Comparison of ENCODE assay signal across 17 mouse cellular contexts in genomic region chr15:11968851-11969250, GRCm38 (mm10).
"Had no signal": no experiment of that assay in that cellular context is flagged by ENCODE, and none has a peak within 500 bp of the region (broad histone marks: within the 10 kb centered on the region; RNA-seq: fewer than 3 reads in every experiment).

No protein-coding gene starts in this region.

- H3K36me3 ChIP-seq: liver, embryonic 15.5 days; lung, embryonic 15.5 days; midbrain, embryonic 13.5 days; midbrain, embryonic 15.5 days; neural tube, embryonic 12.5 days; stomach, embryonic 15.5 days had no signal

- H3K9ac ChIP-seq: liver, embryonic 15.5 days; liver, postnatal 0 days; lung, embryonic 15.5 days; midbrain, embryonic 13.5 days; midbrain, embryonic 15.5 days; neural tube, embryonic 12.5 days; stomach, embryonic 15.5 days had no signal

- H3K9me3 ChIP-seq: liver, embryonic 15.5 days; lung, embryonic 15.5 days; midbrain, embryonic 13.5 days; midbrain, embryonic 15.5 days; neural tube, embryonic 12.5 days; stomach, embryonic 15.5 days had no signal

- H3K27ac ChIP-seq: liver, embryonic 15.5 days; lung, embryonic 15.5 days; macrophage; midbrain, embryonic 13.5 days; midbrain, embryonic 15.5 days; neural tube, embryonic 12.5 days; stomach, embryonic 15.5 days; stomach, postnatal 0 days had no signal

- H3K27me3 ChIP-seq: liver, embryonic 15.5 days; lung, embryonic 15.5 days; midbrain, embryonic 13.5 days; midbrain, embryonic 15.5 days; neural tube, embryonic 12.5 days; stomach, embryonic 15.5 days had no signal

- H3K4me1 ChIP-seq: liver, embryonic 15.5 days; lung, embryonic 15.5 days; midbrain, embryonic 13.5 days; midbrain, embryonic 15.5 days; neural tube, embryonic 12.5 days; stomach, embryonic 15.5 days had no signal

- DNase-seq: liver, postnatal 0 days; lung, adult 2 months; lung, postnatal 14 days; lung, postnatal 36 days; right cerebral cortex, postnatal 14 days; thymus, adult 2 months; thymus, postnatal 25 days; thymus, postnatal 4 days had no signal

- H3K4me3 ChIP-seq: liver, embryonic 15.5 days; lung, embryonic 15.5 days; megakaryocyte, embryonic 14.5 days; midbrain, embryonic 13.5 days; midbrain, embryonic 15.5 days; neural tube, embryonic 12.5 days; stomach, embryonic 15.5 days had no signal
